Mouse (Mus musculus): ENCODE measurements around the gene Ddx54. TPM values are rescaled to one million over a fixed set of nuclear protein-coding genes. Genes with fewer than 3 reads are reported as not detected.

Ddx54 gene
- polyA plus RNA-seq, 1 experiment from 2014 or later = 53.6 TPM

GRCm38 (mm10) chr5:120570289-120570897 lies 42.1 kb upstream of the Ddx54 start:
- no peak overlapping the region for H3K9ac ChIP-seq
- no peak overlapping the region for H3K27ac ChIP-seq
- no peak overlapping the region for H3K4me2 ChIP-seq (replicated peaks)
- no peak for ATAC-seq (ENCODE audit: low FRiP score)
- H3K4me3 ChIP-seq = no peak overlapping the region
- H3K9me3 ChIP-seq (replicated peaks) = no peaks in the 10 kb centered on the region
- WGBS = 88% methylated on average over 11 of the region's 11 CpGs
- peaks cover 55% of the 10 kb centered on the region for H3K4me1 ChIP-seq
- H3K36me3 ChIP-seq = no peaks in the 10 kb centered on the region
- no peaks in the 10 kb centered on the region for H3K27me3 ChIP-seq

GRCm38 (mm10) chr5:120571056-120571740 lies 41.3 kb upstream of the Ddx54 start:
- Histone ChIP-seq H3K9ac (0 out of 2 replicates have a peak overlapping the region, but pooled peaks have one; percentile 15), H3K9me3 (replicated peaks) (no peaks in the 10 kb centered on the region), H3K4me2 (replicated peaks) (no peak overlapping the region), H3K4me3 (no peak overlapping the region), H3K27ac (peak overlapping the region; percentile 55; the same call in 1 of the 2 replicates), H3K36me3 (no peaks in the 10 kb centered on the region), H3K27me3 (no peaks in the 10 kb centered on the region), H3K4me1 (peaks cover 47% of the 10 kb centered on the region)
- 46% methylated on average over 14 of the region's 14 CpGs for WGBS
- ATAC-seq (ENCODE audit: low FRiP score) = no peak

- Histone ChIP-seq H3K27me3 (no peaks in the 10 kb centered on the region), H3K4me3 (no peak overlapping the region), H3K4me1 (peaks cover 35% of the 10 kb centered on the region), H3K27ac (no peak overlapping the region), H3K4me2 (replicated peaks) (no peak overlapping the region), H3K36me3 (no peaks in the 10 kb centered on the region), H3K9ac (no peak overlapping the region), H3K9me3 (replicated peaks) (no peaks in the 10 kb centered on the region)
- ATAC-seq (ENCODE audit: low FRiP score) = no peak
- WGBS = 77% methylated on average over 10 of the region's 10 CpGs
These were observed 38.0 kb upstream of the Ddx54 start for GRCm38 (mm10) chr5:120574469-120575063.

- H3K9ac ChIP-seq = no peak overlapping the region
- ATAC-seq (ENCODE audit: low FRiP score) = no peak
- WGBS = 86% methylated on average over 11 of the region's 11 CpGs
- no peaks in the 10 kb centered on the region for H3K9me3 ChIP-seq (replicated peaks)
- no peaks in the 10 kb centered on the region for H3K36me3 ChIP-seq
- no peaks in the 10 kb centered on the region for H3K27me3 ChIP-seq
- no peak overlapping the region for H3K4me3 ChIP-seq
- no peak overlapping the region for H3K27ac ChIP-seq
- H3K4me1 ChIP-seq = peaks cover 28% of the 10 kb centered on the region
- H3K4me2 ChIP-seq (replicated peaks) = no peak overlapping the region
These were observed 35.7 kb upstream of the Ddx54 start for GRCm38 (mm10) chr5:120576781-120577301.

GRCm38 (mm10) chr5:120577935-120578441 lies 34.6 kb upstream of the Ddx54 start:
- no peaks in the 10 kb centered on the region for H3K27me3 ChIP-seq
- H3K36me3 ChIP-seq = peaks cover 5% of the 10 kb centered on the region; the same call in 1 of the 2 replicates
- H3K9ac ChIP-seq = no peak overlapping the region
- 0 out of 2 replicates have a peak, but pooled peaks have one; percentile 5 for ATAC-seq (ENCODE audit: low FRiP score)
- H3K4me1 ChIP-seq = peaks cover 28% of the 10 kb centered on the region
- no peak overlapping the region for H3K4me3 ChIP-seq
- H3K9me3 ChIP-seq (replicated peaks) = no peaks in the 10 kb centered on the region
- no peak overlapping the region for H3K4me2 ChIP-seq (replicated peaks)
- H3K27ac ChIP-seq = peak overlapping the region; percentile 67; the same call in 1 of the 2 replicates
- 43% methylated on average over 10 of the region's 10 CpGs for WGBS

GRCm38 (mm10) chr5:120578504-120579081 lies 33.9 kb upstream of the Ddx54 start:
- no peaks in the 10 kb centered on the region for H3K9me3 ChIP-seq (replicated peaks)
- peak overlapping the region; percentile 67 for H3K27ac ChIP-seq
- no peak overlapping the region for H3K4me3 ChIP-seq
- peaks cover 11% of the 10 kb centered on the region; the same call in 1 of the 2 replicates for H3K36me3 ChIP-seq
- 51% methylated on average over 12 of the region's 12 CpGs for WGBS
- peak; percentile 17; the same call in 1 of the 2 replicates for ATAC-seq (ENCODE audit: low FRiP score)
- no peak overlapping the region for H3K4me2 ChIP-seq (replicated peaks)
- H3K9ac ChIP-seq = no peak overlapping the region
- peaks cover 28% of the 10 kb centered on the region for H3K4me1 ChIP-seq
- no peaks in the 10 kb centered on the region for H3K27me3 ChIP-seq

- 56% methylated on average over 26 of the region's 26 CpGs for WGBS
- no peaks in the 10 kb centered on the region for H3K27me3 ChIP-seq
- H3K27ac ChIP-seq = peak overlapping the region; percentile 67
- peaks cover 19% of the 10 kb centered on the region; the same call in 1 of the 2 replicates for H3K36me3 ChIP-seq
- H3K9ac ChIP-seq = no peak overlapping the region
- no peaks in the 10 kb centered on the region for H3K9me3 ChIP-seq (replicated peaks)
- no peak overlapping the region for H3K4me2 ChIP-seq (replicated peaks)
- H3K4me1 ChIP-seq = peaks cover 28% of the 10 kb centered on the region
- no peak overlapping the region for H3K4me3 ChIP-seq
- ATAC-seq (ENCODE audit: low FRiP score) = no peak
These were observed 33.2 kb upstream of the Ddx54 start for GRCm38 (mm10) chr5:120579211-120579897.

GRCm38 (mm10) chr5:120579898-120580626 lies 32.5 kb upstream of the Ddx54 start:
- no peak overlapping the region for H3K4me2 ChIP-seq (replicated peaks)

GRCm38 (mm10) chr5:120582002-120582401 lies 30.5 kb upstream of the Ddx54 start:
- Histone ChIP-seq H3K27ac (no peak overlapping the region), H3K4me3 (no peak overlapping the region), H3K36me3 (peaks cover 24% of the 10 kb centered on the region; the same call in 1 of the 2 replicates), H3K9ac (no peak overlapping the region), H3K4me2 (replicated peaks) (no peak overlapping the region), H3K27me3 (no peaks in the 10 kb centered on the region), H3K9me3 (replicated peaks) (no peaks in the 10 kb centered on the region), H3K4me1 (peaks cover 42% of the 10 kb centered on the region)
- ATAC-seq (ENCODE audit: low FRiP score) = no peak
- 80% methylated on average over 9 of the region's 9 CpGs for WGBS

More at GRCm38 (mm10) chr5:120579898-120580626, 32.5 kb upstream of the Ddx54 start:
- Histone ChIP-seq H3K4me1 (peaks cover 34% of the 10 kb centered on the region), H3K27ac (peak overlapping the region; percentile 67), H3K9me3 (replicated peaks) (no peaks in the 10 kb centered on the region), H3K36me3 (peaks cover 24% of the 10 kb centered on the region; the same call in 1 of the 2 replicates), H3K27me3 (no peaks in the 10 kb centered on the region), H3K9ac (no peak overlapping the region), H3K4me3 (no peak overlapping the region)
- no peak for ATAC-seq (ENCODE audit: low FRiP score)
- WGBS = 80% methylated on average over 26 of the region's 26 CpGs

- Histone ChIP-seq H3K9ac (no peak overlapping the region), H3K9me3 (replicated peaks) (no peaks in the 10 kb centered on the region), H3K4me3 (no peak overlapping the region), H3K27me3 (no peaks in the 10 kb centered on the region), H3K4me2 (replicated peaks) (no peak overlapping the region), H3K36me3 (peaks cover 24% of the 10 kb centered on the region; the same call in 1 of the 2 replicates), H3K4me1 (peaks cover 47% of the 10 kb centered on the region), H3K27ac (no peak overlapping the region)
- WGBS = 90% methylated on average over 4 of the region's 4 CpGs
- ATAC-seq (ENCODE audit: low FRiP score) = no peak
These were observed 29.0 kb upstream of the Ddx54 start for GRCm38 (mm10) chr5:120583511-120583910.

GRCm38 (mm10) chr5:120584968-120585367 lies 27.6 kb upstream of the Ddx54 start:
- no peak overlapping the region for H3K9ac ChIP-seq

More at GRCm38 (mm10) chr5:120584968-120585367, 27.6 kb upstream of the Ddx54 start:
- ATAC-seq (ENCODE audit: low FRiP score) = no peak
- Histone ChIP-seq H3K4me1 (peaks cover 37% of the 10 kb centered on the region), H3K27me3 (no peaks in the 10 kb centered on the region), H3K9me3 (replicated peaks) (no peaks in the 10 kb centered on the region), H3K4me3 (no peak overlapping the region), H3K36me3 (peaks cover 24% of the 10 kb centered on the region; the same call in 1 of the 2 replicates), H3K27ac (no peak overlapping the region), H3K4me2 (replicated peaks) (no peak overlapping the region)
- 40% methylated on average over 15 of the region's 15 CpGs for WGBS
